Mouse (Mus musculus): ENCODE measurements around the gene Gab3. TPM values are rescaled to one million over a fixed set of nuclear protein-coding genes. Genes with fewer than 3 reads are reported as not detected.
"Not testable (repeated sequence)": the region's sequence is repeated elsewhere in the genome, so short reads cannot be mapped to it uniquely, and the experiment has no call there.

The Gab3 gene
- total RNA-seq, 1 experiment from 2014 or later = 14.4 TPM

DNA sequence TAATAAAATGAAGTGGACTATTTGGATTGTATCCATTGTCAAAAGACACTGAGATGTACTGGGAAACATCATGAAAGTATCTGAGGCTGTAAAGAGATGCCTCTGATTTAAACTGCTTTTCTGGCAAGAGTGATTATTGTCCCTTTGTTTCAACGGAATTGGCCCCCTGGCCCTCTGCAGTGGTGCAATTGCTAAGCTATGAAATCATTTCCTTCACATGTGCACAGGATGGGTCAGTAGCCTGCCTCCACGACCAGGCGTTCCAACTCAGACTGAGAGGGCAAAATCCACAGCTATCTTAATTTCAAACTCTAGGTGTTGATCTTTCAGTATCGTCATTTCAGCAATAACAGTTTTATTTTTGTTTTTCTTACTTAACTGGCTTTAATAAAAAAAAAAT, 40.7 kb downstream of the Gab3 start:
- ATAC-seq (ENCODE audit: extremely low read depth, insufficient number of reproducible peaks, low FRiP score, poor library complexity, severe bottlenecking) = no peak

GRCm38 (mm10) chrX:75036626-75037025, 48.6 kb downstream of the Gab3 start:
- ATAC-seq (ENCODE audit: extremely low read depth, insufficient number of reproducible peaks, low FRiP score, poor library complexity, severe bottlenecking) = no peak

DNA sequence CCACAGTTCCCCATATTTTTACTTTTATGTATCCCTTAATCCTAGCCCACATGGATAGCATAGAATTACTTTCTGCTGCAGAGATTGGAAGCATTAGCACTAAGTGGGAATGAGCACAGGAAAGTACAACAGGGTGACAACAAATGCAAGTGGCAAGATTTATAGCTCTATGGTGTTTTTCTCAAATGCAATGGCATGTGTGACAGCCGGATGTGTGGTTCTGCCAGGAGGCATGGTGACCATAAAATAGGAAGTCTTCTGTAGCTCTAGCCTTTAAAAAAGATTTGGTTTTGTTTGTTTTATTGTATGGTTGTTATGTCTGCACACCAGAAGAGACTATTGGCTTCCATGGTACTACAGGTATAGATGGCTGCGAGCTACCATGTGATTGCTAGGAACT, 50.1 kb downstream of the Gab3 start:
- peak; percentile 36; the same call in 1 of the 2 replicates for ATAC-seq (ENCODE audit: extremely low read depth, insufficient number of reproducible peaks, low FRiP score, poor library complexity, severe bottlenecking)

DNA sequence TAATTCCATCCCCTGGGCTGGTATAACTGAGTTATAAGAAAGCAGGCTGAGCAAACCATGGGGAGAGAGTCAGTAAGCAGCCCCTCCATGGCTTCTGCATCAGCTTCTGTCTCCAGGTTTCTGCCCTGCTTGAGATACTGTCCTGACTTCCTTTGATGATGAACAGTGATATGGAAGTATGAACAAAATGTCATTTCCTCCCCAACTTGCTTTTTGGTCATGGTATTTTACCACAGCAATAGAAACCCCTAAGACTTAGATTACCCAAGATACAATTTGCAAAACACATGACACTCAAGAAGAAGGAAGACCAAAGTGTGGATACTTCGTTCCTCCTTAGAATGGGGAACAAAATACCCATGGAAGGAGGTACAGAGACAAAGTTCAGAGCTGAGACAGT, 51.2 kb downstream of the Gab3 start:
- not testable (repeated sequence) for ATAC-seq (ENCODE audit: extremely low read depth, insufficient number of reproducible peaks, low FRiP score, poor library complexity, severe bottlenecking)

DNA sequence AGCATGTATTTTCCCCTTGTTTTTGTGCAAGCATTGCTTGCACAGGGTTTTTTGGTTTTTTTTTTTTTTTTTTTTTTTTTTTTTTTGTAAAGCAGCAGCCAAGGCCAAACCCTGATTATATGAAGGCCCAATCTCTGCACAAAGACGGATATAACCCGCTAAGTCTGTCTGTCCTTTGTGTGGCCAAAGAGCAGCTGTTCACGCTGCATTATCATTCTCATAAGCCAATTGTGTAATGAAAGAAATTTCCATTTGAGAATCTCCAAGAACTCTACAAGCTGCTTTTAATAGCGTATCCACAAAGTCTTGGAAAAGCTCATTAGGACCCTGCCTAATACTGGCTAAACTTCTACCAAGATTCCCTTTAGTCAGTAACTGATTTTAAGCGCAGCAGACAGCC, 101.5 kb downstream of the Gab3 start:
- no peak for ATAC-seq (ENCODE audit: extremely low read depth, insufficient number of reproducible peaks, low FRiP score, poor library complexity, severe bottlenecking)

DNA sequence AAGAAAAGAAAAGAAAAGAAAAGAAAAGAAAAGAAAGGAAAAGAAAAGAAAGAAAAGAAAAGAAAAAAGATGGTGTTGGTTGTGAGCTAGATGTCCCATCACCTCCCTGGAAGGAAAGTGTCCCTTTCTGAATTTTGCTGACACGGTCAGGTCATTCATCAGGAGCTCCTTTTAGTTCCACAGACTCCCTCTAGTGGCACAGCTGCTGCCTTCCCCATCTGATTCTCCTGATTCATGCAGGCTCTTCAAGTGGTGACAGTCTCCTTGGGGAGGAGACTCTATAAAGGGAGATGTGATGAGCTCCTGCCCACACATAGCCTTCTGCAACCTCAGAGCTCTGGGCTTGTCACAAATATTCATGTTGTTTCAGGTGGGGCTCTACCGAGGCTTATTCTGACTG, 122.4 kb downstream of the Gab3 start:
- ATAC-seq (ENCODE audit: extremely low read depth, insufficient number of reproducible peaks, low FRiP score, poor library complexity, severe bottlenecking) = not testable (repeated sequence)

- ATAC-seq (ENCODE audit: extremely low read depth, insufficient number of reproducible peaks, low FRiP score, poor library complexity, severe bottlenecking) = not testable (repeated sequence)
These were observed 126.1 kb downstream of the Gab3 start for GRCm38 (mm10) chrX:74959161-74959560.

Other genes with a start within 250 kb of the Gab3 start
- gene Gm5936, start 248.3 kb downstream of the Gab3 start, total RNA-seq (2017) = not detected in 2 replicates
- 75.8 and 81.5 TPM in 2 replicates for gene Dkc1, start 10.4 kb upstream of the Gab3 start, total RNA-seq (2017)
- gene Mpp1, start 45.6 kb upstream of the Gab3 start, total RNA-seq (2017) = 157 and 164 TPM in 2 replicates
- gene Smim9, start 78.3 kb upstream of the Gab3 start, total RNA-seq (2017) = not detected in 2 replicates